Mouse (Mus musculus): ENCODE results near the gene Zfp568.

DNA sequence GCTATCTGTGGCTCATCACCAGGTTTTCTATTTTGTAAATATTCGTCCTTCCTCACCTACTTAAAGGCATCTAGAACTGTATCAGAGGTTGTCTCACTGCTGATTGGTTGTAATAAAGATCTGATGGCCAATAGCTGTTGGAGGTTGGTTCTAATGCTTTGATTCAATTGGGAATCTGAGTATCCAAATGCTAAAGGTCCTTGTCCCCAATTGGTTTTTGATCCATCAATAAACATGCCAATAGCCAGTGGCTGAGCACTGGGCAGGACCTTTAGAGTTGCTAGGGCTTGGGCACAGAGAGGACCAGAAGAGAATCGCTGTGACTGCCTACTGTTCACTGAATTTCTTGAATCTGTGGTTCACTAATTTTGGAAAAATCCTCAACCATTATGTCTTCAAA is 40.0 kb upstream of the Zfp568 start:
- TF ChIP-seq CTCF (IDR thresholded peaks at IDR 0.05; ENCODE audit: low read depth, low read length) (no peak), GATA2 (IDR thresholded peaks at IDR 0.05; ENCODE audit: borderline replicate concordance, low read depth, low read length) (no peak), GATA1 (IDR thresholded peaks at IDR 0.05; ENCODE audit: borderline replicate concordance, low read length) (no peak)

All from G1E (cell line).